In genomic region chr17:47688344-47688607, GRCm38 (mm10) we compare ENCODE assay signal across 8 mouse cellular contexts. TPM values are rescaled to one million over a fixed set of nuclear protein-coding genes. Genes with fewer than 3 reads are reported as not detected.
DNase-seq lines count a peak whose midpoint lies in the region; ATAC-seq and TF ChIP-seq lines count a peak whose summit lies in the region.

Tomm6 (minus strand) TSS chr17:47688386.

- no peaks in the 10 kb centered on the region for H3K9me3 ChIP-seq in heart, embryonic 12.5 days (replicated peaks)

- peak within 1 kb of the TSS; percentile 80 for H3K9ac ChIP-seq in heart, embryonic 12.5 days

- 2% methylated on average over 9 of the region's 9 CpGs for WGBS in heart, embryonic 12.5 days

- no peak for TF ChIP-seq POLR2A in cortical plate, adult 2 months (IDR thresholded peaks at IDR 0.05; ENCODE audit: extremely low read depth, insufficient read depth, low read length)

- peak within 1 kb of the TSS; percentile 98 for H3K4me2 ChIP-seq in heart, embryonic 12.5 days

- peak within 1 kb of the TSS; percentile 93 for H3K4me3 ChIP-seq in left cerebral cortex, adult 2 months
- H3K4me3 ChIP-seq in cortical plate, adult 2 months (ENCODE audit: insufficient read depth, low read length), result peak within 1 kb of the TSS; percentile 58
- H3K4me3 ChIP-seq in heart, embryonic 12.5 days, result peak within 1 kb of the TSS; percentile 71

- H3K27me3 ChIP-seq in heart, embryonic 12.5 days (replicated peaks), result peaks cover 24% of the 10 kb centered on the region; the same call in 1 of the 2 replicates

- DNase-seq in left cerebral cortex, adult 2 months (ENCODE audit: extremely low spot score in 1 of 2, low spot score in 2 of 2), result no peak
- DNase-seq in left cerebral cortex, adult 11 months (ENCODE audit: low spot score), result no peak
- DNase-seq in left cerebral cortex, postnatal 10 days (ENCODE audit: extremely low spot score in 1 of 2, low spot score in 2 of 2), result no peak
- no peak for DNase-seq in thymus, postnatal 14 days

- peak within 1 kb of the TSS; percentile 90 for H3K27ac ChIP-seq in left cerebral cortex, adult 2 months
- H3K27ac ChIP-seq in cortical plate, adult 2 months (ENCODE audit: insufficient read depth, low read length), result peak within 1 kb of the TSS; percentile 63
- H3K27ac ChIP-seq in heart, embryonic 12.5 days (ENCODE audit: poor library complexity, severe bottlenecking), result peak within 1 kb of the TSS; percentile 68

- ATAC-seq in heart, embryonic 12.5 days (ENCODE audit: insufficient number of reproducible peaks, low FRiP score), result no peak
- ATAC-seq in monocyte, adult 5-6 weeks (replicated peaks; ENCODE audit: insufficient number of reproducible peaks, low FRiP score, low TSS enrichment, poor library complexity, severe bottlenecking), result no peak
- no peak for ATAC-seq in frontal cortex, adult (ENCODE audit: low TSS enrichment)

- TF ChIP-seq CTCF in left cerebral cortex, adult 2 months (IDR thresholded peaks at IDR 0.05), result no peak
- TF ChIP-seq CTCF in cortical plate, adult 2 months (IDR thresholded peaks at IDR 0.05; ENCODE audit: extremely low read depth, insufficient read depth, low read length), result no peak

- H3K4me1 ChIP-seq in cortical plate, adult 2 months (ENCODE audit: control insufficient read depth, insufficient read depth, low read length), result peaks cover 3% of the 10 kb centered on the region; the same call in 1 of the 2 replicates
- H3K4me1 ChIP-seq in heart, embryonic 12.5 days (replicated peaks), result peaks cover 11% of the 10 kb centered on the region

- H3K36me3 ChIP-seq in heart, embryonic 12.5 days, result peaks cover 26% of the 10 kb centered on the region

- intact Hi-C loops in left cerebral cortex, adult 2 months (cut with DNase I), result loop anchor here (5.0 to 10.0 kb wide), 3 partner anchors 76 to 323 kb away; partner anchors contain the start of genes Bysl, Gm20517, Med20 and Mrps10
- intact Hi-C loops in left cerebral cortex, postnatal 10 days (cut with DNase I), result no loop called here

RNA-seq across cellular contexts. Expression of gene Tomm6, which starts in this region (rescaled TPM):
- total RNA-seq in left cerebral cortex, adult 2 months (2021), result 100 to 1,000 TPM; 185 to 208 TPM
- polyA plus RNA-seq in cortical plate, adult 2 months (2012; rRNA removed), result 164 and 167 TPM in 2 replicates
- polyA plus RNA-seq in heart, embryonic 12.5 days (2016; fragmentation: Nextera tagmentation; extraction: Ambion mirVana), result 352 and 355 TPM in 2 replicates
- 100 to 1,000 TPM; 209 to 222 TPM for total RNA-seq in left cerebral cortex, postnatal 10 days (2021)
- total RNA-seq in monocyte, adult 5-6 weeks (2017), result 17.7 to 36.4 TPM (median 24.6 TPM) in 3 replicates
